Mouse (Mus musculus) ES-E14 (cell line): ENCODE data around the gene Nt5c2.

ENCODE experiments used
- CHD2 ChIP-seq: IDR thresholded peaks from 2 replicates; pipeline ENCODE4 v1.6.1; 2014; ENCODE audit warnings: mild to moderate bottlenecking, low read depth, low read length, inconsistent platforms
- HCFC1 ChIP-seq: IDR thresholded peaks from 2 replicates; pipeline ENCODE4 v1.6.1; 2012; ENCODE audit warnings: low read length, inconsistent platforms, borderline replicate concordance; ENCODE audit not compliant: insufficient read depth
- ZC3H11A ChIP-seq: IDR thresholded peaks from 2 replicates; pipeline ENCODE4 v1.6.1; 2012; ENCODE audit warnings: low read depth, mild to moderate bottlenecking, inconsistent platforms, low read length, borderline replicate concordance

DNA sequence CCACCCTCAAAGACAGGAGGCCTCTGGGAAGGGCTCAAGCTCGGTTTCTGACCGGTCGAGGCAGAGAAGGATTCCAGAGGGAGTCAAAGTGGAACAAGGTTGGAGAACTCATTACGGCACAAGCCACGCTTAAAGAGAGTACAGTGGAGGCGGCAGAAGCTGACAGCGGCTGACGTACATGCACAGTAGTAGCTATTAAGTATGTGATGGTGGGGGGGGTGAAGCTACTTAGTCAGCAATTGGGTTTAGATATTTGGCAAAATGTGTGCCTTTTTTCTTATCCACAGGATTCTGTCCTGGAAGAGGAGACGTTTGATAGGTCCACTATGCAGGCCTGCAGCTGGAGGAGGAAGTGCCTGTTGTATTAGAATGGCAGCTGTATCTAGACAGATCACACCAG, 43.2 kb downstream of the Nt5c2 start:
- TF ChIP-seq CHD2 (no peak), HCFC1 (no peak), ZC3H11A (no peak)
